Mouse (Mus musculus) gastrocnemius, postnatal 14 days (tissue): ENCODE data around the gene Zfp874a. TPM values are rescaled to one million over a fixed set of nuclear protein-coding genes. Genes with fewer than 3 reads are reported as not detected.
"Not testable (repeated sequence)": the region's sequence is repeated elsewhere in the genome, so short reads cannot be mapped to it uniquely, and the experiment has no call there.

Experiments used
- DNase-seq: peaks from one replicate; pipeline ENCODE4 v3.0.0; 2021; ENCODE audit warnings: mixed read lengths
- intact Hi-C: fragments of 180-260 bp; cut with DNase I; formaldehyde crosslinking; loops from one replicate; pipeline ENCODE4 v1.15.1; 2025; ENCODE audit warnings: low total_unique reads
- long read RNA-seq, 2 experiments: library from polyadenylated mRNA; stranded (forward); transcript quantifications; one replicate each; pipeline ENCODE4 v2.0.0; 2021
- total RNA-seq, 2 experiments: library from RNA; stranded (reverse); gene quantifications; 2 replicates each; pipeline ENCODE4 v1.2.3; 2021

The Zfp874a gene
- total RNA-seq: 1 to 10 TPM; 3.0 to 4.2 TPM
- long read RNA-seq, experiment 1: 0 reads
- long read RNA-seq, experiment 2, partial matches to known transcripts: 0 of 2 reads
- long read RNA-seq, experiment 2, other reads (novel, unspliced or antisense): 1 of 2 reads

GRCm38 (mm10) chr13:67451172-67452020 lies at the start of gene Zfp874a:
Gene Zfp874a (minus strand): TSS chr13:67451624.
- peak; percentile 88 for DNase-seq
- intact Hi-C loops: no loop called here

- intact Hi-C loops: no loop called here
- no peak for DNase-seq
These were observed 49.5 kb upstream of the Zfp874a start for GRCm38 (mm10) chr13:67500908-67501307.

- intact Hi-C loops: no loop called here
- DNase-seq: peak; percentile 74
These were observed 48.8 kb upstream of the Zfp874a start, which contains the start of gene Zfp58 for GRCm38 (mm10) chr13:67500084-67500719. Gene Zfp58 (minus strand): TSS chr13:67500555.

GRCm38 (mm10) chr13:67495631-67496030 lies 44.2 kb upstream of the Zfp874a start:
- intact Hi-C loops: no loop called here
- DNase-seq: no peak

- DNase-seq: no peak
- intact Hi-C loops: no loop called here
These were observed 33.0 kb upstream of the Zfp874a start for GRCm38 (mm10) chr13:67484424-67484811.

GRCm38 (mm10) chr13:67483625-67484423 lies 32.4 kb upstream of the Zfp874a start, which contains the start of gene Zfp874b:
Gene Zfp874b (minus strand): TSS chr13:67484258.
- intact Hi-C loops: no loop called here
- peak; percentile 84 for DNase-seq

GRCm38 (mm10) chr13:67481528-67481927 lies 30.1 kb upstream of the Zfp874a start:
- intact Hi-C loops: no loop called here
- DNase-seq: no peak

GRCm38 (mm10) chr13:67469274-67469673 lies 17.9 kb upstream of the Zfp874a start:
- no peak for DNase-seq
- intact Hi-C loops: no loop called here

- intact Hi-C loops, DNase-seq: not testable (repeated sequence)
These were observed 12.2 kb upstream of the Zfp874a start for GRCm38 (mm10) chr13:67463506-67464185.

GRCm38 (mm10) chr13:67452021-67452309 lies 541 bp upstream of the Zfp874a start:
- DNase-seq: no peak
- intact Hi-C loops: no loop called here

- DNase-seq, intact Hi-C loops: not testable (repeated sequence)
These were observed 14.3 kb downstream of the Zfp874a start for GRCm38 (mm10) chr13:67437095-67437494.

- intact Hi-C loops: no loop called here
- DNase-seq: no peak
These were observed 23.3 kb downstream of the Zfp874a start for GRCm38 (mm10) chr13:67428116-67428515.

- intact Hi-C loops, DNase-seq: not testable (repeated sequence)
These were observed 25.7 kb downstream of the Zfp874a start for GRCm38 (mm10) chr13:67425699-67426098.

GRCm38 (mm10) chr13:67422532-67422931 lies 28.9 kb downstream of the Zfp874a start:
- intact Hi-C loops, DNase-seq: not testable (repeated sequence)

- DNase-seq: no peak
- intact Hi-C loops: no loop called here
These were observed 30.1 kb downstream of the Zfp874a start, which contains the start of gene Zfp459 for GRCm38 (mm10) chr13:67421207-67421857. Gene Zfp459 (minus strand): TSS chr13:67421418.

GRCm38 (mm10) chr13:67420558-67421206 lies 30.7 kb downstream of the Zfp874a start:
- intact Hi-C loops: no loop called here
- no peak for DNase-seq

GRCm38 (mm10) chr13:67416811-67417210 lies 34.6 kb downstream of the Zfp874a start:
- DNase-seq: no peak
- intact Hi-C loops: no loop called here

- intact Hi-C loops: no loop called here
- DNase-seq: no peak
These were observed 35.7 kb downstream of the Zfp874a start for GRCm38 (mm10) chr13:67415759-67416158.
